Mouse (Mus musculus) heart, embryonic 13.5 days (tissue): ENCODE data around the gene Mettl9. TPM values are rescaled to one million over a fixed set of nuclear protein-coding genes. Genes with fewer than 3 reads are reported as not detected.

Source experiments
- ATAC-seq: fragments of 200-750 bp; cut with Nextera tagmentation; 2 replicates; pipeline ENCODE4 v1.8.0; 2017; ENCODE audit warnings: moderate TSS enrichment; ENCODE audit not compliant: insufficient number of reproducible peaks, low FRiP score, low TSS enrichment; ENCODE audit errors: extremely low read depth
- H3K27ac ChIP-seq: fragments of 300-500 bp; sonication (generic); replicated peaks from 2 replicates; pipeline ENCODE4 v1.5.1; 2015; ENCODE audit warnings: moderate library complexity, mild to moderate bottlenecking, inconsistent platforms
- H3K27me3 ChIP-seq: fragments of 300-500 bp; sonication (generic); replicated peaks from 2 replicates; pipeline ENCODE4 v1.6.1; 2015; ENCODE audit warnings: mild to moderate bottlenecking, inconsistent platforms
- H3K36me3 ChIP-seq: fragments of 300-500 bp; sonication (generic); 2 replicates; pipeline ENCODE4 v1.6.1; 2015; ENCODE audit warnings: mild to moderate bottlenecking, inconsistent platforms
- H3K4me1 ChIP-seq: fragments of 300-500 bp; sonication (generic); 2 replicates; pipeline ENCODE4 v1.6.1; 2015; ENCODE audit warnings: inconsistent platforms
- H3K4me2 ChIP-seq: fragments of 300-500 bp; sonication (generic); 2 replicates; pipeline ENCODE4 v1.6.1; 2015; ENCODE audit warnings: inconsistent platforms, mild to moderate bottlenecking, moderate library complexity
- H3K4me3 ChIP-seq: fragments of 300-500 bp; sonication (generic); 2 replicates; pipeline ENCODE4 v1.5.1; 2015; ENCODE audit warnings: moderate library complexity, mild to moderate bottlenecking, inconsistent platforms
- H3K9ac ChIP-seq: fragments of 300-500 bp; sonication (generic); 2 replicates; pipeline ENCODE4 v1.6.1; 2015; ENCODE audit warnings: inconsistent platforms, mild to moderate bottlenecking, moderate library complexity
- H3K9me3 ChIP-seq: fragments of 300-500 bp; sonication (generic); 2 replicates; pipeline ENCODE4 v1.6.1; 2016; ENCODE audit warnings: inconsistent platforms
- WGBS: fragments of 180-500 bp; shearing (Covaris S2); methylation state at CpG from one replicate; pipeline ENCODE4 v1.1.7; 2015; ENCODE audit warnings: mixed read lengths; 5-methylcytosine and 5-hydroxymethylcytosine counted together
- polyA plus RNA-seq: library from polyadenylated mRNA; unstranded; fragments of >200 nt; fragmentation: Nextera tagmentation; extraction: Ambion mirVana; gene quantifications from 2 replicates; pipeline ENCODE4 v1.2.1, GENCODE M21; 2015

Mettl9 gene
- polyA plus RNA-seq, 1 experiment from 2014 or later: 96.0 TPM

DNA sequence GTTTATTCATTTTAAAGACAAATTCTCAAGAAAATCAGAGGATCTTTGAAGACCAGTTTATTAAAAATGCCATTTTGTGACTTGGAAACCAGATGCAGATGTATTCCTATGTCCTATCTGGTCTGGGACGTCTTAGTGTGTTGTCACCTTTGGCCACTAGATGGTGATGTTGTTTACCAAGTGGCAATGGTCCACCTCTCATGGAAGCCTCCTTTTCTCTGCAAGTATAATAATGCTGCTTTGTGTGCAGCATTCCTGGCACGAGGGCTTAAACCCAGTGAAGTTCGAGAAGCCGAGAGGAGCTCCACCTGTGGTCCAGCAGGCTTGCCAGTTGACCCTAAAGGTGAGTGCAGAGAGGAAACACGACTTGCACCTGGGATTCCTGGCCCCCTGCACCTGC is 43.6 kb downstream of the Mettl9 start:
- H3K27me3 ChIP-seq: 0 out of 2 replicates have a peak, but pooled peaks cover 3% of the 10 kb centered on the region
- H3K9me3 ChIP-seq: no peaks in the 10 kb centered on the region
- no peak overlapping the region for H3K27ac ChIP-seq
- 36% methylated on average over 5 of the region's 5 CpGs for WGBS
- H3K4me1 ChIP-seq: peaks cover 28% of the 10 kb centered on the region
- H3K36me3 ChIP-seq: peaks cover 35% of the 10 kb centered on the region
- no peak overlapping the region for H3K4me3 ChIP-seq
- no peak overlapping the region for H3K4me2 ChIP-seq
- ATAC-seq: no peak
- no peak overlapping the region for H3K9ac ChIP-seq

DNA sequence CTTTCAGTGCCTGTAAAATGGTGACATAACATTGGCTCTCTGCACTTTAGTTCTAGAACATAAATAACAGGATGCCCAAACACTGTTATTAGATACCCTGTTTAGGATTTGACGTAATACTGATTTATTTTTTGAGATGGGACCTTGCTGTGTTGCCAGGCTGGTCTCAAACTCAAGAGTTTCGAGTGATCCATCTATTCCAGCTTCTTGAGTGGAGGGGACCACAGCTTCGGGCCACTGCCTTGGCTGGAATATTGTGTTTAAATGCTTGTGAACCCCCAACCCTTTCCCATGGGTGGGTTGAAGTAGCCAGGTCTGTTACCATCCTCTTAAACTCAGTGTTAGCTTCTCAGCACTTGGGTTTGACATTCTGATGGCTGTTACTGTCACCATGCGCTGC is 47.1 kb downstream of the Mettl9 start, which contains the start of gene Otoa:
Otoa (plus strand) TSS at position 301 of the 400 bp plus-strand sequence.
- H3K9ac ChIP-seq: no peak within 1 kb of the TSS
- H3K4me2 ChIP-seq: no peak within 1 kb of the TSS
- H3K36me3 ChIP-seq: peaks cover 24% of the 10 kb centered on the region
- no peak within 1 kb of the TSS for H3K27ac ChIP-seq
- H3K4me3 ChIP-seq: no peak within 1 kb of the TSS
- peaks cover 20% of the 10 kb centered on the region for H3K4me1 ChIP-seq
- no peak for ATAC-seq
- no peaks in the 10 kb centered on the region for H3K9me3 ChIP-seq
- H3K27me3 ChIP-seq: peaks cover 3% of the 10 kb centered on the region; the same call in 1 of the 2 replicates
- 87% methylated on average over 4 of the region's 4 CpGs for WGBS

DNA sequence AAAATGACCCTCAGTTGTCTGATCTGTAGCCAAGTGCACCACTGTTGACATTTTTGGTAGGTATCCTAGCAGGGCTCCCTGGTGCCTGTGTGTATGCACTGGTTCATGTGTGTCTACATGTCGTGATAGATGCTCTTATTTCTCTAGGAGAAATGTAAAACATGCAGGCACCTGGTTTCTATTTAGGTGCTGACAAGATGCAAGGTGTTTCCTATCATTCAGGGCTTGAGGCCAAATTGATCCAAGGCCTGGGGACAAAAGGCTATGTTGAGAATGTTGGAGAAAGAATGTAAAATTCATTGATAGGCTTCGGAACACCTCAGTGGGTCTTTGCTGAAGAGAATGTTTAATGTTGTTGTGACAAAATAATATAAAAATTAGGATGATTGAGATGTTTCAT is 47.6 kb downstream of the Mettl9 start:
- WGBS: 76% methylated on average over 2 of the region's 2 CpGs
- ATAC-seq: no peak
- no peaks in the 10 kb centered on the region for H3K9me3 ChIP-seq
- no peak overlapping the region for H3K27ac ChIP-seq
- H3K4me1 ChIP-seq: peaks cover 24% of the 10 kb centered on the region
- H3K4me2 ChIP-seq: no peak overlapping the region
- no peak overlapping the region for H3K4me3 ChIP-seq
- peaks cover 7% of the 10 kb centered on the region; the same call in 1 of the 2 replicates for H3K27me3 ChIP-seq
- H3K36me3 ChIP-seq: peaks cover 20% of the 10 kb centered on the region
- H3K9ac ChIP-seq: no peak overlapping the region

DNA sequence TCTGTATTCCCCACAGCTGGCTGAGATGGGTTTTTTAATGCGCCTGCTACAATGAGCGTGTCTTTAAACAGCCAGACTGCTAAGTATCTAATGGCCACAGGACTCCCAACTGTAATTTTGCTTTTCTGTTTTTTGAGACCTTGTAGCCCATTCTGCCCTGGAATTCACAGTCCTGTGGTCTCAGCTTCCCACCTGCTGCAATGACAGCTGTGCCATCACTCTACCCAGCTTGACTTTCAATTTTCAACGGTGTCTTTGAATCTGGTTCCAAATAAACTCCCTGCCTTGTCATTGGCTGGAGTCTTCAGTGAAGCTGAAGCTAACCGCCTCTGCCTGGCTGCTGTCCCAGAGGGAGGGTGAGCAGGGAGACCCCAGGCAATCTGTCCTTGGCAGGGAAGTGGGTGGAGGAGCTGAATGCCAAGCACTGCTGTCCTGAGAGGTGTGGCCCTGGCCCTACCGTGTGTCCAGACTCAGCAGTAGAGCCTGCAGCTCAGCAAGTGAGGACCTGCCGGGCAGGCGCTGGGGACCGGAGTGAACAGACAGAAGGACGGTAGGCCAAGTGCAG is 48.8 kb downstream of the Mettl9 start:
- Histone ChIP-seq H3K27ac (no peak overlapping the region), H3K9ac (no peak overlapping the region), H3K4me2 (no peak overlapping the region), H3K36me3 (peaks cover 9% of the 10 kb centered on the region), H3K9me3 (no peaks in the 10 kb centered on the region), H3K4me1 (peaks cover 34% of the 10 kb centered on the region), H3K27me3 (peaks cover 7% of the 10 kb centered on the region; the same call in 1 of the 2 replicates), H3K4me3 (no peak overlapping the region)
- 69% methylated on average over 9 of the region's 9 CpGs for WGBS
- ATAC-seq: no peak

DNA sequence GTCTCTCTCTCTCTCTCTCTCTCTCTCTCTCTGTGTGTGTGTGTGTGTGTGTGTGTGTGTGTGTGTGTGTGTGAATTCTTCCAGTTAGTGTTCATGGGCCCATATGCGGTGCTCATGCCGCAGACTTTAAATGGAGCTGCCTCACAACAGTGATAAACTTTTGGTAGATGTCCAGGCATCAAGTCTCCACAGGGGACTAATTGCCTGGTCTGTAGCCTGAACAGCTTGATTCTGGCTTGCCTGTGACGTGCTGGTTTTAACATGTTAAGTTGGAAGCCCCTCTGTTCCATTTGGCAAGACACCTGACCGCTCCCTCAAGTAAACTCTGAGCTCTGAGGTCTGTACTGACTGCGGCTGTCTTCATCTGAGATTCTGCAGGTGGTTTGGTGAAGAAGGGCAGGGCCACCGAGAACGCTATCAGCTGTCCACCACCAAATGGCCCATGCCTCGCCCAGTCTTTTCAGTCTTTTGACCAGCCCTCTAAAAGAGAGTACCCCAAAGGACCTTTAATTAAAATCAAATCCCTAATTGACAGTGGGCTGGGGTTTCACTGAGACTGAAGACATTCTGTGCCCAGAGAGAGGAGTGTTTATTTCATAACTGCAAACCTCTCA is 50.7 kb downstream of the Mettl9 start:
- Histone ChIP-seq H3K4me2 (0 out of 2 replicates have a peak overlapping the region, but pooled peaks have one; percentile 18), H3K4me3 (no peak overlapping the region), H3K4me1 (peaks cover 35% of the 10 kb centered on the region), H3K9me3 (no peaks in the 10 kb centered on the region), H3K27me3 (peaks cover 12% of the 10 kb centered on the region; the same call in 1 of the 2 replicates), H3K27ac (peak overlapping the region; percentile 70), H3K36me3 (no peaks in the 10 kb centered on the region), H3K9ac (0 out of 2 replicates have a peak overlapping the region, but pooled peaks have one; percentile 15)
- WGBS: 58% methylated on average over 8 of the region's 8 CpGs
- no peak for ATAC-seq

- peak overlapping the region; percentile 70 for H3K27ac ChIP-seq
- peak overlapping the region; percentile 18; the same call in 1 of the 2 replicates for H3K4me2 ChIP-seq
- 0 out of 2 replicates have a peak overlapping the region, but pooled peaks have one; percentile 15 for H3K9ac ChIP-seq
These were observed 51.3 kb downstream of the Mettl9 start for GRCm38 (mm10) chr7:121085500-121085899.

GRCm38 (mm10) chr7:121088745-121089144 is 54.5 kb downstream of the Mettl9 start:
- Histone ChIP-seq H3K27ac (no peak overlapping the region), H3K36me3 (no peaks in the 10 kb centered on the region), H3K4me3 (no peak overlapping the region), H3K27me3 (peaks cover 17% of the 10 kb centered on the region; the same call in 1 of the 2 replicates), H3K9me3 (no peaks in the 10 kb centered on the region), H3K9ac (no peak overlapping the region), H3K4me1 (peaks cover 30% of the 10 kb centered on the region), H3K4me2 (no peak overlapping the region)
- no peak for ATAC-seq
- 69% methylated on average over 5 of the region's 5 CpGs for WGBS

More at GRCm38 (mm10) chr7:121085500-121085899, 51.3 kb downstream of the Mettl9 start:
- H3K4me1 ChIP-seq: peaks cover 35% of the 10 kb centered on the region
- 14% methylated on average over 4 of the region's 4 CpGs for WGBS
- peaks cover 13% of the 10 kb centered on the region; the same call in 1 of the 2 replicates for H3K27me3 ChIP-seq
- H3K9me3 ChIP-seq: no peaks in the 10 kb centered on the region
- H3K36me3 ChIP-seq: no peaks in the 10 kb centered on the region
- no peak overlapping the region for H3K4me3 ChIP-seq
- peak; percentile 50; the same call in 1 of the 2 replicates for ATAC-seq

DNA sequence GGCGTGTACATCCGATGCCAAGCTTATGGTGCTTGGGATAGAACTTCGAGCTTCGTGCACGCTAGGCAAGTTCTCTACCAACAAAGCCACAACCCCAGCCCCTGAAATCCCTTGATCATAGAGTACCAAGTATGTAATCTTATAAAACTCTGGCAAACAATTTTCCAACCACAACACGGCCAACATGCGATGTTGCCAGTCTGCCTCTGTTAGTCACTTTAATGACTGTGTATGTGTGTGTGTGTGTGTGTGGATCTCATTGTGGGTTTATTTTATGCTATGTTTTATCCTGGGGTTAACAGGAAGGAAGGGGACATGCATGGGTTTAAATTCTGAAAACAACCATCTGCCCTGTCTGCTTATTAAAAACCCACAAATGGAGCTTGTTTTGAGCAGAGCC is 56.5 kb downstream of the Mettl9 start:
- H3K4me3 ChIP-seq: no peak overlapping the region
- H3K27me3 ChIP-seq: peaks cover 17% of the 10 kb centered on the region; the same call in 1 of the 2 replicates
- H3K4me2 ChIP-seq: no peak overlapping the region
- no peak overlapping the region for H3K9ac ChIP-seq
- H3K27ac ChIP-seq: no peak overlapping the region
- H3K9me3 ChIP-seq: no peaks in the 10 kb centered on the region
- no peaks in the 10 kb centered on the region for H3K36me3 ChIP-seq
- no peak for ATAC-seq
- WGBS: 81% methylated on average over 7 of the region's 7 CpGs
- H3K4me1 ChIP-seq: peaks cover 20% of the 10 kb centered on the region

DNA sequence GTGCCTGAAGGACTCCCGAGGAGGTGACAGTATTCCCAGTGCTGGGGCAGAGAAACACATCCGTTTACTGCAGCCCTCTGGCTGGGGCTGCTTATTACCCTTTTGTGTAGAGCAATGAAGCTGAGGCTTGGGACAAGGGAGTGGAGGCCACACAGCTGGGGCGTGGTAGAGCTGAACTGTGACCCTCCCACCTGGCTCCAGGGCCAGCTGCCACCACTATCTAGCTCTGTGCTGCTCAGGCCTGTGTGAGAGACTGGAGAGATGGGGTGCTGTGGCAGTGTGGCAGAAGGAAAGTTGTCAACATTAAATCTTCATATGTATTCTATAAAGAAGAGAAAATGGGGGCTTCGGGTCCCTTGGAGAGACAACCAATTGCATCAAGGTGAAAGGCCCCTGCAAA is 58.8 kb downstream of the Mettl9 start:
- 70% methylated on average over 4 of the region's 4 CpGs for WGBS
- no peaks in the 10 kb centered on the region for H3K9me3 ChIP-seq
- H3K27ac ChIP-seq: no peak overlapping the region
- no peak for ATAC-seq
- H3K4me3 ChIP-seq: no peak overlapping the region
- no peak overlapping the region for H3K9ac ChIP-seq
- peaks cover 10% of the 10 kb centered on the region; the same call in 1 of the 2 replicates for H3K27me3 ChIP-seq
- H3K4me2 ChIP-seq: no peak overlapping the region
- no peaks in the 10 kb centered on the region for H3K36me3 ChIP-seq
- 0 out of 2 replicates have a peak, but pooled peaks cover under 1% of the 10 kb centered on the region for H3K4me1 ChIP-seq

GRCm38 (mm10) chr7:121098614-121099389 is 64.6 kb downstream of the Mettl9 start:
- Histone ChIP-seq H3K4me3 (no peak overlapping the region), H3K27ac (no peak overlapping the region), H3K4me2 (no peak overlapping the region), H3K9ac (no peak overlapping the region), H3K36me3 (no peaks in the 10 kb centered on the region), H3K4me1 (no peaks in the 10 kb centered on the region), H3K9me3 (no peaks in the 10 kb centered on the region), H3K27me3 (no peaks in the 10 kb centered on the region)
- ATAC-seq: no peak
- WGBS: 59% methylated on average over 10 of the region's 10 CpGs

- peaks cover 13% of the 10 kb centered on the region for H3K4me1 ChIP-seq
- no peaks in the 10 kb centered on the region for H3K36me3 ChIP-seq
- WGBS: 56% methylated on average over 3 of the region's 3 CpGs
- no peak overlapping the region for H3K4me3 ChIP-seq
- H3K9ac ChIP-seq: no peak overlapping the region
- H3K4me2 ChIP-seq: no peak overlapping the region
- H3K27ac ChIP-seq: no peak overlapping the region
- no peaks in the 10 kb centered on the region for H3K27me3 ChIP-seq
- H3K9me3 ChIP-seq: no peaks in the 10 kb centered on the region
- ATAC-seq: no peak
These were observed 73.6 kb downstream of the Mettl9 start for GRCm38 (mm10) chr7:121107851-121108250.
